Comparison of ENCODE assay signal across 11 mouse cellular contexts in the genomic region with DNA sequence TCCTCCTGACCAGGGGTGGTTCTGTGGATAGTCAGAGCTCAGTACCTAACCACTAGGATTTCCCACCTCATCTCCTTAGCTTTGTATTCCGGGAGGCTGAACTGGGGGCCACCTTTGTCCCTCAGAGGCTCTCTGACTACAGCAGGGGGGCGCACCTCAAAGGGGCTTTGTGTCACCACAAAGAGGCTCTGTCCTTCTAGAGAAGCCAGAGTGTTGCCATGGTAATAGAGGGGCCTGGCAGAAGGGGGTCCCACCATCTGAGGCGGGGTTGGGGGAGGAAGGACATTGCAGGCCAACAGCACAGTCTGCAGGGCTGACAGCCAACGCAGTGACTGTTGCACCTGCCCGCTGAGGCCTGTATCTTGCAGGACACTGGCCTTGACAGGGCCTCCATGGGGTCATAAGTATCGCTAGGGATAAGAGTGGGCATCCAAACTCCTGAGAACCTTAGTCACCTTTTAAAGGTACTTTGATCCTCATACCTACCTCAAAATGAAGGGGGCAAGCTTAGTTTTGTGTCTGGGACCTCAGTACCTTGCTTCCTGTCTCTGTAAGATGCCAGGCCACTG. TPM values are rescaled to one million over a fixed set of nuclear protein-coding genes. Genes with fewer than 3 reads are reported as not detected.
A peak's percentile ranks its signal among the peaks of the same experiment; 100 is the strongest.
DNase-seq lines count a peak whose midpoint lies in the region; ATAC-seq and TF ChIP-seq lines count a peak whose summit lies in the region.
"Had no signal": no experiment of that assay in that cellular context is flagged by ENCODE, and none has a peak within 500 bp of the region (broad histone marks: within the 10 kb centered on the region; RNA-seq: fewer than 3 reads in every experiment).

No protein-coding gene starts in this region.

- no peaks in the 10 kb centered on the region for H3K27me3 ChIP-seq in intestine, embryonic 14.5 days (replicated peaks; ENCODE audit: control insufficient read depth, insufficient read depth, low read length)
- no peaks in the 10 kb centered on the region for H3K27me3 ChIP-seq in intestine, postnatal 0 days (replicated peaks; ENCODE audit: control insufficient read depth, insufficient read depth, low read length)
- H3K27me3 ChIP-seq in embryonic facial prominence, embryonic 12.5 days: no peaks in the 10 kb centered on the region
- H3K27me3 ChIP-seq in hindbrain, embryonic 16.5 days (replicated peaks; ENCODE audit: control insufficient read depth, insufficient read depth, low read length): no peaks in the 10 kb centered on the region
- H3K27me3 ChIP-seq in neural tube, embryonic 11.5 days (ENCODE audit: control insufficient read depth, insufficient read depth, low read length): no peaks in the 10 kb centered on the region
- H3K27me3 ChIP-seq: heart, embryonic 12.5 days; stomach, embryonic 15.5 days had no signal

- H3K9me3 ChIP-seq in intestine, embryonic 14.5 days (ENCODE audit: control insufficient read depth, low read length): no peaks in the 10 kb centered on the region
- H3K9me3 ChIP-seq in intestine, postnatal 0 days (ENCODE audit: control insufficient read depth): no peaks in the 10 kb centered on the region
- no peaks in the 10 kb centered on the region for H3K9me3 ChIP-seq in embryonic facial prominence, embryonic 12.5 days
- no peaks in the 10 kb centered on the region for H3K9me3 ChIP-seq in hindbrain, embryonic 16.5 days (ENCODE audit: control insufficient read depth, low read length)
- H3K9me3 ChIP-seq in neural tube, embryonic 11.5 days (ENCODE audit: control insufficient read depth, low read length): no peaks in the 10 kb centered on the region
- H3K9me3 ChIP-seq: heart, embryonic 12.5 days; stomach, embryonic 15.5 days had no signal

- 0 out of 2 replicates have a peak, but pooled peaks have one; percentile 29 for ATAC-seq in intestine, embryonic 14.5 days (replicated peaks; ENCODE audit: low FRiP score, low TSS enrichment, low read depth)
- no peak for ATAC-seq in intestine, postnatal 0 days
- peak; percentile 8; the same call in 1 of the 2 replicates for ATAC-seq in embryonic facial prominence, embryonic 12.5 days (ENCODE audit: insufficient number of reproducible peaks, insufficient read depth, low FRiP score, low TSS enrichment)
- ATAC-seq in hindbrain, embryonic 16.5 days: peak; percentile 82
- peak; percentile 89 for ATAC-seq in neural tube, embryonic 11.5 days (ENCODE audit: insufficient read depth, low FRiP score, low TSS enrichment)

- H3K9ac ChIP-seq in intestine, embryonic 14.5 days (ENCODE audit: low read length): no peak overlapping the region
- no peak overlapping the region for H3K9ac ChIP-seq in intestine, postnatal 0 days (ENCODE audit: low read depth, low read length)
- no peak overlapping the region for H3K9ac ChIP-seq in embryonic facial prominence, embryonic 12.5 days
- no peak overlapping the region for H3K9ac ChIP-seq in hindbrain, embryonic 16.5 days (ENCODE audit: low read depth, low read length)
- no peak overlapping the region; the same call in 1 of the 2 replicates for H3K9ac ChIP-seq in neural tube, embryonic 11.5 days (ENCODE audit: low read length)
- H3K9ac ChIP-seq: heart, embryonic 12.5 days; liver, embryonic 14.5 days; stomach, embryonic 15.5 days had no signal

- DNase-seq in intestine, embryonic 14.5 days (ENCODE audit: low spot score): no peak
- DNase-seq in neural tube, embryonic 11.5 days (ENCODE audit: low spot score): peak; percentile 86
- no peak for DNase-seq in spleen, adult 12 weeks (ENCODE audit: low spot score)
- DNase-seq in liver: no peak
- no peak for DNase-seq in layer of hippocampus, postnatal 25 days (ENCODE audit: extremely low spot score in 1 of 2, low spot score in 1 of 2)

- no peak overlapping the region for H3K4me2 ChIP-seq in intestine, embryonic 14.5 days (ENCODE audit: low read length)
- no peak overlapping the region for H3K4me2 ChIP-seq in intestine, postnatal 0 days (replicated peaks; ENCODE audit: low read depth)
- no peak overlapping the region for H3K4me2 ChIP-seq in embryonic facial prominence, embryonic 12.5 days (replicated peaks)
- no peak overlapping the region for H3K4me2 ChIP-seq in hindbrain, embryonic 16.5 days (ENCODE audit: low read length)
- H3K4me2 ChIP-seq in neural tube, embryonic 11.5 days (ENCODE audit: low read depth): no peak overlapping the region
- H3K4me2 ChIP-seq: heart, embryonic 12.5 days; stomach, embryonic 15.5 days had no signal

- H3K36me3 ChIP-seq in intestine, embryonic 14.5 days (ENCODE audit: control insufficient read depth, insufficient read depth, low read length): no peaks in the 10 kb centered on the region
- H3K36me3 ChIP-seq in intestine, postnatal 0 days (ENCODE audit: control insufficient read depth, insufficient read depth): no peaks in the 10 kb centered on the region
- H3K36me3 ChIP-seq in embryonic facial prominence, embryonic 12.5 days: no peaks in the 10 kb centered on the region
- no peaks in the 10 kb centered on the region for H3K36me3 ChIP-seq in hindbrain, embryonic 16.5 days (ENCODE audit: control insufficient read depth, insufficient read depth, low read length)
- H3K36me3 ChIP-seq in neural tube, embryonic 11.5 days (ENCODE audit: control insufficient read depth, insufficient read depth, low read length): no peaks in the 10 kb centered on the region
- H3K36me3 ChIP-seq: heart, embryonic 12.5 days; stomach, embryonic 15.5 days had no signal

- H3K27ac ChIP-seq in intestine, embryonic 14.5 days (ENCODE audit: low read depth): no peak overlapping the region; the same call in 1 of the 2 replicates
- no peak overlapping the region for H3K27ac ChIP-seq in intestine, postnatal 0 days (ENCODE audit: low read depth, low read length)
- peak overlapping the region; percentile 79; the same call in 1 of the 2 replicates for H3K27ac ChIP-seq in embryonic facial prominence, embryonic 12.5 days
- peak overlapping the region; percentile 48 for H3K27ac ChIP-seq in hindbrain, embryonic 16.5 days (ENCODE audit: low read depth, low read length)
- H3K27ac ChIP-seq in neural tube, embryonic 11.5 days (ENCODE audit: low read depth, low read length): peak overlapping the region; percentile 85
- H3K27ac ChIP-seq: liver, embryonic 14.5 days had no signal

- H3K4me1 ChIP-seq in intestine, embryonic 14.5 days (replicated peaks; ENCODE audit: control insufficient read depth, insufficient read depth, low read length): peaks cover 26% of the 10 kb centered on the region
- no peaks in the 10 kb centered on the region for H3K4me1 ChIP-seq in intestine, postnatal 0 days (replicated peaks; ENCODE audit: control insufficient read depth, insufficient read depth, low read length)
- H3K4me1 ChIP-seq in embryonic facial prominence, embryonic 12.5 days: peaks cover 31% of the 10 kb centered on the region
- peaks cover 46% of the 10 kb centered on the region for H3K4me1 ChIP-seq in hindbrain, embryonic 16.5 days (ENCODE audit: control insufficient read depth, insufficient read depth, low read depth, low read length)
- peaks cover 55% of the 10 kb centered on the region for H3K4me1 ChIP-seq in neural tube, embryonic 11.5 days (ENCODE audit: control insufficient read depth, insufficient read depth, low read length)

- no peak overlapping the region for H3K4me3 ChIP-seq in intestine, embryonic 14.5 days (ENCODE audit: low read depth, low read length)
- H3K4me3 ChIP-seq in intestine, postnatal 0 days (ENCODE audit: low read depth, low read length): no peak overlapping the region
- H3K4me3 ChIP-seq in embryonic facial prominence, embryonic 12.5 days: no peak overlapping the region
- no peak overlapping the region for H3K4me3 ChIP-seq in hindbrain, embryonic 16.5 days (ENCODE audit: low read length)
- no peak overlapping the region for H3K4me3 ChIP-seq in neural tube, embryonic 11.5 days (ENCODE audit: low read depth, low read length)
- H3K4me3 ChIP-seq: heart, embryonic 12.5 days; stomach, embryonic 15.5 days had no signal

- WGBS in intestine, embryonic 14.5 days: 50% methylated on average over 6 of the region's 6 CpGs
- WGBS in intestine, postnatal 0 days: 65% methylated on average over 6 of the region's 6 CpGs
- 31% methylated on average over 6 of the region's 6 CpGs for WGBS in embryonic facial prominence, embryonic 12.5 days
- WGBS in hindbrain, embryonic 16.5 days: 5% methylated on average over 6 of the region's 6 CpGs
- whole genome bisulfite sequencing in neural tube, embryonic 11.5 days: 24% methylated on average over 6 of the region's 6 CpGs

- TF ChIP-seq CTCF in intestine, postnatal 0 days (IDR thresholded peaks at IDR 0.05; ENCODE audit: low read depth): no peak

RNA-seq across cellular contexts. Expression of a gene that starts 32.6 kb away (rescaled TPM):
- polyA plus RNA-seq in intestine, embryonic 14.5 days (2014; fragmentation: Nextera tagmentation; extraction: Ambion mirVana): 31.7 and 33.0 TPM in 2 replicates
- polyA plus RNA-seq in intestine, postnatal 0 days (2015; fragmentation: Nextera tagmentation; extraction: Ambion mirVana): 9.3 and 9.6 TPM in 2 replicates
- polyA plus RNA-seq in embryonic facial prominence, embryonic 12.5 days (2016; fragmentation: Nextera tagmentation; extraction: Ambion mirVana): 44.4 and 47.0 TPM in 2 replicates
- polyA plus RNA-seq in hindbrain, embryonic 16.5 days (2015; fragmentation: Nextera tagmentation; extraction: Ambion mirVana): 68.3 and 80.3 TPM in 2 replicates
- 81.6 and 82.2 TPM in 2 replicates for polyA plus RNA-seq in neural tube, embryonic 11.5 days (2014; fragmentation: Nextera tagmentation; extraction: Ambion mirVana)
- 10 to 100 TPM; 39.5 to 45.7 TPM for total RNA-seq in layer of hippocampus, postnatal 25 days (2021)

RNA-seq across cellular contexts. Expression of a gene that starts 32.7 kb away (rescaled TPM):
- polyA plus RNA-seq in intestine, embryonic 14.5 days (2014; fragmentation: Nextera tagmentation; extraction: Ambion mirVana): 34.8 and 34.9 TPM in 2 replicates
- polyA plus RNA-seq in intestine, postnatal 0 days (2015; fragmentation: Nextera tagmentation; extraction: Ambion mirVana): 78.6 and 85.2 TPM in 2 replicates
- 22.5 and 30.1 TPM in 2 replicates for polyA plus RNA-seq in embryonic facial prominence, embryonic 12.5 days (2016; fragmentation: Nextera tagmentation; extraction: Ambion mirVana)
- 101 and 112 TPM in 2 replicates for polyA plus RNA-seq in hindbrain, embryonic 16.5 days (2015; fragmentation: Nextera tagmentation; extraction: Ambion mirVana)
- polyA plus RNA-seq in neural tube, embryonic 11.5 days (2014; fragmentation: Nextera tagmentation; extraction: Ambion mirVana): 43.4 and 49.8 TPM in 2 replicates
- 100 to 1,000 TPM; 115 to 121 TPM for total RNA-seq in layer of hippocampus, postnatal 25 days (2021)

RNA-seq across cellular contexts. Expression of a gene that starts 45.6 kb away (rescaled TPM):
- polyA plus RNA-seq in intestine, embryonic 14.5 days (2014; fragmentation: Nextera tagmentation; extraction: Ambion mirVana): 17.0 and 17.4 TPM in 2 replicates
- 24.8 and 25.0 TPM in 2 replicates for polyA plus RNA-seq in intestine, postnatal 0 days (2015; fragmentation: Nextera tagmentation; extraction: Ambion mirVana)
- 15.7 and 19.8 TPM in 2 replicates for polyA plus RNA-seq in embryonic facial prominence, embryonic 12.5 days (2016; fragmentation: Nextera tagmentation; extraction: Ambion mirVana)
- polyA plus RNA-seq in hindbrain, embryonic 16.5 days (2015; fragmentation: Nextera tagmentation; extraction: Ambion mirVana): 37.5 and 40.6 TPM in 2 replicates
- polyA plus RNA-seq in neural tube, embryonic 11.5 days (2014; fragmentation: Nextera tagmentation; extraction: Ambion mirVana): 20.4 TPM in 2 replicates
- 10 to 100 TPM; 19.1 to 21.8 TPM for total RNA-seq in layer of hippocampus, postnatal 25 days (2021)

RNA-seq across cellular contexts. Expression of a gene that starts 46.1 kb away (rescaled TPM):
- 95.4 and 95.6 TPM in 2 replicates for polyA plus RNA-seq in intestine, embryonic 14.5 days (2014; fragmentation: Nextera tagmentation; extraction: Ambion mirVana)
- polyA plus RNA-seq in intestine, postnatal 0 days (2015; fragmentation: Nextera tagmentation; extraction: Ambion mirVana): 103 and 107 TPM in 2 replicates
- polyA plus RNA-seq in embryonic facial prominence, embryonic 12.5 days (2016; fragmentation: Nextera tagmentation; extraction: Ambion mirVana): 56.1 and 59.7 TPM in 2 replicates
- polyA plus RNA-seq in hindbrain, embryonic 16.5 days (2015; fragmentation: Nextera tagmentation; extraction: Ambion mirVana): 119 and 123 TPM in 2 replicates
- 60.8 and 64.0 TPM in 2 replicates for polyA plus RNA-seq in neural tube, embryonic 11.5 days (2014; fragmentation: Nextera tagmentation; extraction: Ambion mirVana)
- 10 to 100 TPM; 71.8 to 81.3 TPM for total RNA-seq in layer of hippocampus, postnatal 25 days (2021)

Comparison
In these comparisons a context has a peak if more than half of its experiments do, and no peak if none do; other contexts are left out.
1. H3K27ac ChIP-seq: peak in embryonic facial prominence, embryonic 12.5 days (single experiment), hindbrain, embryonic 16.5 days (single experiment) and neural tube, embryonic 11.5 days (single experiment); none in intestine, embryonic 14.5 days (single experiment) and intestine, postnatal 0 days (single experiment).